Mouse (Mus musculus): ENCODE measurements around the gene Cdkn3.

DNA sequence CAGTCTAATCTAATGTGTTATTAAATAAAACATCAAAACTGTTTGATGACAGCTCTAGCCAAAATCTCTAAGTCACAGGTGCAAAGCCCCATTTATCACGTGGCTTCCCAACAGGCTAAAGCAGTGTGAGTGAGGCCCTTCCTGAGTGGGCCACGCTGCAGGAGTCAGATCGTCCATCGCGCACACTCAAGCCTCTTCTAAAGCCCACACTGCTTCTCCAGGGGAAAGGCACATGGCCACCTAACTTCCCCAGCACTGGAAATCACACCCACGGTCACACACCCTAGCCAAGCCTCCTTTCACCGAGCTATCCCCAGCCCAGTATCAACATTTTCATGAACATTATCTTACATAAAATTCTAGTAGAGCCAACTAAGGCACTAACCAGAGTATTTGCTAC is 20.7 kb downstream of the Cdkn3 start:
- TF ChIP-seq EP300 (IDR thresholded peaks at IDR 0.05): no peak
- no peak for TF ChIP-seq CTCF (IDR thresholded peaks at IDR 0.05)

All from lung, postnatal 0 days (tissue).